Mouse (Mus musculus) lung, adult 2 months (tissue): ENCODE results near the gene Kif3b.
"Not testable (repeated sequence)": the region's sequence is repeated elsewhere in the genome, so short reads cannot be mapped to it uniquely, and the experiment has no call there.

Experiments
- CTCF ChIP-seq: fragments of 200-500 bp; IDR thresholded peaks from 2 replicates; pipeline ENCODE4 v1.5.1; 2011; ENCODE audit warnings: mild to moderate bottlenecking, low read length, control low read depth; ENCODE audit not compliant: insufficient read depth
- POLR2A ChIP-seq: fragments of 200-500 bp; IDR thresholded peaks from 2 replicates; pipeline ENCODE4 v1.6.1; 2011; ENCODE audit warnings: low read depth, mild to moderate bottlenecking, control low read depth, low read length, borderline replicate concordance; ENCODE audit errors: extremely low read depth

DNA sequence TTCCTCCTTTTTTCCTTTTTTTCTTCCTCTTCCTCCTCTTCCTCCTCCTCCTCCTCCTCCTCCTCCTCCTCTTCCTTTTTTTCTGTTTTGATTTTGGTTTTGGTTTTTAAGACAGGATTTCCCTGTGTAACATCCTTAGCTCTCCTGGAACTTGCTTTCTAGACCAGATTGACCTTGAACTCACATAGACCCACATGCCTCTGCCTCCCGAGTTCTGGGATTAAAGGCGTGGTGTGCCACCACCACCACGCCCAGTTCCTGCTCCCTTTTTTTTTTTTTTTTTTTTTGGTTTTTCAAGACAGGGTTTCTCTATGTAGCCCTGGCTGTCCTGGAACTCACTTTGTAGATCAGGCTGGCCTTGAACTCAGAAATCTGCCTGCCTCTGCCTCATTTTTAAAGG lies 15.6 kb upstream of the Kif3b start:
- not testable (repeated sequence) for TF ChIP-seq POLR2A, CTCF
